Mouse (Mus musculus): ENCODE measurements at regions not wholly inside any gene's neighbourhood (a gene's known extent, or its start where the extent isn't known, plus 50 kb on each side); places are given as distances from the start of the nearest gene placed in this dataset.

DNA sequence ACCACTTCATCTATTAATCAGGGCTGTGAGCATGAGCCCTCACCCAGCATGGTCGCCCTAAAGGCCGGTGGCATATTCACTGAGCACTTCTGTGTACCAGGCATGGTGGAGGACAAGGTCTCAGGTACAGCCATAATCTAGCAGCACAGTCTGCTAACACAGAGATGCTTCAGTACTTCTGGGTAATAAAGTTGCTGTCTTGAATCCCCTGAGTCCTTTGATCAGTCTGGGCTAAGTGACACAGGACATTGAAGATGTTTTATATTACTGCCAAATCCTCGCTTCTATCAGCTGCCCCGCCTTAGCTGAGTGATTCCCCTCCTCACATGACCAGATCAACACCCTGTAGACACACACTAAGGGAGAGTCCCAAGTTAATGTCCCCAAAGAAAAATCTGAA, 296.5 kb downstream of the Mycn start:
- no peak for TF ChIP-seq CTCF (IDR thresholded peaks at IDR 0.05; ENCODE audit: control insufficient read depth, insufficient read depth, low read length)
- no peak for TF ChIP-seq POLR2A (IDR thresholded peaks at IDR 0.05; ENCODE audit: borderline replicate concordance, control insufficient read depth, low read depth, low read length)
